Mouse (Mus musculus) heart, embryonic 16.5 days (tissue): ENCODE data around the gene Zzef1. TPM values are rescaled to one million over a fixed set of nuclear protein-coding genes. Genes with fewer than 3 reads are reported as not detected.

ENCODE experiments used
- ATAC-seq: fragments of 200-750 bp; cut with Nextera tagmentation; replicated peaks from 2 replicates; pipeline ENCODE4 v1.8.0; 2017; ENCODE audit warnings: moderate number of reproducible peaks; ENCODE audit not compliant: insufficient read depth, low FRiP score; ENCODE audit errors: extremely low read depth
- H3K27ac ChIP-seq: fragments of 300-500 bp; sonication (generic); 2 replicates; pipeline ENCODE4 v1.5.1; 2014; ENCODE audit warnings: mild to moderate bottlenecking, low read length, control low read depth, moderate library complexity
- H3K27me3 ChIP-seq: fragments of 300-500 bp; sonication (generic); 2 replicates; pipeline ENCODE4 v1.6.1; 2014; ENCODE audit warnings: low read length, mixed read lengths; ENCODE audit not compliant: control insufficient read depth, insufficient read depth
- H3K36me3 ChIP-seq: fragments of 300-500 bp; sonication (generic); 2 replicates; pipeline ENCODE4 v1.6.1; 2014; ENCODE audit not compliant: control insufficient read depth, insufficient read depth
- H3K4me1 ChIP-seq: fragments of 300-500 bp; sonication (generic); 2 replicates; pipeline ENCODE4 v1.6.1; 2014; ENCODE audit warnings: low read length, mixed read lengths; ENCODE audit not compliant: control insufficient read depth, insufficient read depth
- H3K4me2 ChIP-seq: fragments of 300-500 bp; sonication (generic); 2 replicates; pipeline ENCODE4 v1.6.1; 2014; ENCODE audit warnings: low read depth, mild to moderate bottlenecking, control low read depth, low read length
- H3K4me3 ChIP-seq: fragments of 300-500 bp; sonication (generic); 2 replicates; pipeline ENCODE4 v1.5.1; 2014; ENCODE audit warnings: mild to moderate bottlenecking, control low read depth, low read length
- H3K9ac ChIP-seq: fragments of 300-500 bp; sonication (generic); 2 replicates; pipeline ENCODE4 v1.6.1; 2014; ENCODE audit warnings: low read length, control low read depth
- H3K9me3 ChIP-seq: fragments of 300-500 bp; sonication (generic); replicated peaks from 2 replicates; pipeline ENCODE4 v1.6.1; 2016; ENCODE audit warnings: low read length; ENCODE audit not compliant: control insufficient read depth
- WGBS: fragments of 180-500 bp; shearing (Covaris S2); extraction: QIAGEN DNeasy Blood & Tissue Kit; methylation state at CpG from one replicate; pipeline ENCODE4 v1.1.7; 2014; 5-methylcytosine and 5-hydroxymethylcytosine counted together
- polyA plus RNA-seq: library from polyadenylated mRNA; unstranded; fragments of >200 nt; fragmentation: Nextera tagmentation; extraction: Ambion mirVana; gene quantifications from 2 replicates; pipeline ENCODE4 v1.2.1, GENCODE M21; 2015

Zzef1 gene
- polyA plus RNA-seq, 1 experiment from 2014 or later, result 7.8 TPM

GRCm38 (mm10) chr11:72796773-72797338, 830 bp downstream of the Zzef1 start:
- Histone ChIP-seq H3K4me3 (peak overlapping the region; percentile 98), H3K4me1 (peaks cover 9% of the 10 kb centered on the region), H3K27me3 (no peaks in the 10 kb centered on the region), H3K36me3 (no peaks in the 10 kb centered on the region), H3K9ac (peak overlapping the region; percentile 97), H3K27ac (peak overlapping the region; percentile 75), H3K4me2 (peak overlapping the region; percentile 95), H3K9me3 (no peaks in the 10 kb centered on the region)
- 13% methylated on average over 10 of the region's 10 CpGs for WGBS
- no peak for ATAC-seq

DNA sequence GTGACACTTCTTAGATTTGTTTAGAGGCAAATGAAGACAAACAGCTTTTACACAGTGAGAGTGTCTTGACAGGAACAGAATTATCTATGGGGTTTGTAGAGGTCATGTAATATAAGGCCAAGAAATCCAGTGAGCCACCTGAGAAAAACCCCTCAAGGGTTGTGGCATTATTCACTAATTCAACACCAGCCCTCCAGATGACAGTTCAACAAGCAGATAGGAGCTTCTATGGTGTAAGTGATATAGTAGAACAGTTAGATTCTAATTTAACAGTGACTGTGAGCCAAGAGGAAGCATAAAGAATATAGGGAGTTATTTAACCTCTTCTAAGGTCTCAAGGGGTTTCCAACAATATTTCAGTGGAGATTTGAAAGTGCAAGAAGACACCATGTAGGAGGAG, 2.1 kb downstream of the Zzef1 start:
- no peak overlapping the region for H3K4me3 ChIP-seq
- no peaks in the 10 kb centered on the region for H3K9me3 ChIP-seq
- no peak for ATAC-seq
- H3K4me2 ChIP-seq, result no peak overlapping the region
- H3K4me1 ChIP-seq, result peaks cover 13% of the 10 kb centered on the region
- no peaks in the 10 kb centered on the region for H3K27me3 ChIP-seq
- H3K36me3 ChIP-seq, result no peaks in the 10 kb centered on the region
- H3K27ac ChIP-seq, result no peak overlapping the region
- H3K9ac ChIP-seq, result no peak overlapping the region

DNA sequence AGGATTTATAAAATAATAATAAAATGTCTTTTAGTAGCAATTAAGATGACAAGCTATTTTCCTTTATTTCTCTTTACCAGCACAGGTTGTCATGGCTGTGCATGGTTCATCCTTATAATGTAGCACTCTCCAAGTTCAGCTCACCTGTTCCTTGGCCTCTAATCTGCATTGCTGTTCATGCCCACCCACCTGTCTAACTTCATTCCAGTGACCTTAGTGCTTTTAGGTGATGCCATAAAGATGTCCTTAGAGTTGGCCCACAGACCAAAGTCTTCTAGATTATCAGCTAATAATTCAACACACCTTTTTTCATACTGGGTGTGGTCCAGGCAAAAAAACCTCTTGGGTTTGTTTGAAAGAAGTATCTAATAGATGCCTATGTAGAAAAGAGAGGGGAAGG, 5.2 kb downstream of the Zzef1 start:
- ATAC-seq, result no peak
- H3K4me2 ChIP-seq, result no peak overlapping the region

GRCm38 (mm10) chr11:72803038-72803437, 7.0 kb downstream of the Zzef1 start:
- Histone ChIP-seq H3K27me3 (no peaks in the 10 kb centered on the region), H3K4me3 (no peak overlapping the region), H3K36me3 (no peaks in the 10 kb centered on the region), H3K27ac (peak overlapping the region; percentile 34), H3K9me3 (no peaks in the 10 kb centered on the region), H3K4me1 (peaks cover 39% of the 10 kb centered on the region), H3K9ac (no peak overlapping the region), H3K4me2 (no peak overlapping the region)
- 49% methylated on average over 3 of the region's 3 CpGs for WGBS
- peak; percentile 57; the same call in 1 of the 2 replicates for ATAC-seq

More for the DNA sequence above, 5.2 kb downstream of the Zzef1 start:
- Histone ChIP-seq H3K27me3 (no peaks in the 10 kb centered on the region), H3K36me3 (no peaks in the 10 kb centered on the region), H3K9me3 (no peaks in the 10 kb centered on the region), H3K27ac (no peak overlapping the region), H3K4me3 (no peak overlapping the region), H3K9ac (no peak overlapping the region), H3K4me1 (peaks cover 31% of the 10 kb centered on the region)

- Histone ChIP-seq H3K4me3 (no peak overlapping the region), H3K4me1 (peaks cover 39% of the 10 kb centered on the region), H3K27ac (no peak overlapping the region; the same call in 1 of the 2 replicates), H3K27me3 (no peaks in the 10 kb centered on the region), H3K9ac (no peak overlapping the region), H3K36me3 (no peaks in the 10 kb centered on the region), H3K9me3 (no peaks in the 10 kb centered on the region), H3K4me2 (no peak overlapping the region)
- peak; percentile 75; the same call in 1 of the 2 replicates for ATAC-seq
Observed at GRCm38 (mm10) chr11:72804586-72804985, 8.6 kb downstream of the Zzef1 start.

GRCm38 (mm10) chr11:72805232-72805631, 9.2 kb downstream of the Zzef1 start:
- H3K27ac ChIP-seq, result no peak overlapping the region
- no peak for ATAC-seq
- H3K27me3 ChIP-seq, result no peaks in the 10 kb centered on the region
- no peak overlapping the region for H3K4me2 ChIP-seq
- no peak overlapping the region for H3K4me3 ChIP-seq
- WGBS, result 86% methylated on average over 3 of the region's 3 CpGs
- H3K9me3 ChIP-seq, result no peaks in the 10 kb centered on the region
- no peak overlapping the region for H3K9ac ChIP-seq
- H3K4me1 ChIP-seq, result peaks cover 39% of the 10 kb centered on the region
- H3K36me3 ChIP-seq, result no peaks in the 10 kb centered on the region

DNA sequence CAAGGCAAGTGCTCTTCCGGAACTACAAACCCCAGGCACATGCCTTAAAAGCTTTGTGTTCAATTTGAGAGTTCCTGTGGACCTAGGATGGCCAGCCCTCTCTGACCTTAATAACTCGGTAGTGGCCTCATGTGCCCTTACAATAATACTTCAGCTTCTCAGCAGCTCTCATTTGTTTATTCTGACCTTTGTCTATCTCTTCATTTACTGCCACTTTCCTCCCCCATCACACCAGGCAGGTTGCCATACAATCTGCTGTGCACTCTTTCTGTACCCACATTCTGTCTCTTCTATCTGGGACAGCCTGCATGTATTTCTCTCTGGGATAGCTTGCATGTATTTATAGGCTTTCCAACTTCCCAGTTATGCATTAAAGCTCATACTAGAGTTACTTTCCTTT, 10.5 kb downstream of the Zzef1 start:
- H3K4me1 ChIP-seq, result peaks cover 39% of the 10 kb centered on the region
- H3K9me3 ChIP-seq, result no peaks in the 10 kb centered on the region
- no peak overlapping the region for H3K27ac ChIP-seq
- H3K4me2 ChIP-seq, result no peak overlapping the region
- no peak overlapping the region for H3K4me3 ChIP-seq
- no peaks in the 10 kb centered on the region for H3K27me3 ChIP-seq
- WGBS, result 68% methylated on average over 2 of the region's 2 CpGs
- H3K9ac ChIP-seq, result no peak overlapping the region
- H3K36me3 ChIP-seq, result no peaks in the 10 kb centered on the region
- no peak for ATAC-seq

DNA sequence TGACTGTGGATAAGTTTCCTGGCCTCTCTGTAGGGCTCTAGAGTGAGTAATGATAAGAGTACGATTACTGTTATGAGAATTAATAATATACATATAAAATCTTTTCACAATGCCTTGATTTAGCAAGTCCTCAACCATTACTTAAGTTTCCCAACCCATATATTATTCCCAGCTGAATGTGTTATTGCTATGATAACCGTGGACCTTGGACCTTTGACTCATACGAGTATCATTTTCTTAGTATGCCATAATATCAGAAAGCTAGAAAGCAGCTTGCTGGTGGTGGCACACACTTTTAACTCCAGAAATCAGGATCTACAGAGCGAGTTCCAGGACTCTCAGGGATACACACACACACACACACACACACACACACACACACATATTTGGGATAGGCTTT, 12.0 kb downstream of the Zzef1 start:
- H3K9me3 ChIP-seq, result no peaks in the 10 kb centered on the region
- peaks cover 36% of the 10 kb centered on the region for H3K4me1 ChIP-seq
- ATAC-seq, result no peak

DNA sequence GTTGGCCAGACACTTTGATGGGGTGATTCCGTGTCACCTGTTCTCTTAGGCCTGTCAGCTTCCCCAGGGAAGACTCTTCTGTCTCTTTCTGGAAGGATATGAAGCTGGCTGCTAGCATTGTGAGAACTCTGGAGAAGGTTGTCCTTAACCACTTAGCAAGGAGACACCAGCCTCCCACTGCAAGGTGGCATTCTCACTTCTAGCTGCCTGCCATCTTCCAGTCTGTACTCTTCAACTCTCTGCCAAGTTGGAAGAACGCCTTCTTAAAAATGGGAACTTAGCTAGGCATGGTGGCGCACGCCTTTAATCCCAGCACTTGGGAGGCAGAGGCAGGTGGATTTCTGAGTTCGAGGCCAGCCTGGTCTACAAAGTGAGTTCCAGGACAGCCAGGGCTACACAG, 17.7 kb downstream of the Zzef1 start:
- Histone ChIP-seq H3K4me2 (no peak overlapping the region), H3K27me3 (no peaks in the 10 kb centered on the region), H3K27ac (no peak overlapping the region), H3K36me3 (no peaks in the 10 kb centered on the region), H3K4me1 (no peaks in the 10 kb centered on the region), H3K9me3 (no peaks in the 10 kb centered on the region), H3K9ac (no peak overlapping the region), H3K4me3 (no peak overlapping the region)
- WGBS, result 91% methylated on average over 5 of the region's 5 CpGs
- ATAC-seq, result no peak

More for the DNA sequence above, 12.0 kb downstream of the Zzef1 start:
- Histone ChIP-seq H3K27ac (no peak overlapping the region), H3K4me3 (no peak overlapping the region), H3K27me3 (no peaks in the 10 kb centered on the region), H3K36me3 (no peaks in the 10 kb centered on the region), H3K9ac (no peak overlapping the region), H3K4me2 (no peak overlapping the region)
- WGBS, result 61% methylated on average over 4 of the region's 4 CpGs
